Mouse (Mus musculus) limb, embryonic 12.5 days (tissue): ENCODE data around the gene Zic1. TPM values are rescaled to one million over a fixed set of nuclear protein-coding genes. Genes with fewer than 3 reads are reported as not detected.

Experiments
- ATAC-seq: fragments of 200-750 bp; cut with Nextera tagmentation; 2 replicates; pipeline ENCODE4 v1.8.0; 2017; ENCODE audit warnings: low read depth, moderate TSS enrichment; ENCODE audit not compliant: insufficient number of reproducible peaks, insufficient read depth, low FRiP score, low TSS enrichment
- H3K27ac ChIP-seq: fragments of 300-500 bp; sonication (generic); 2 replicates; pipeline ENCODE4 v1.5.1; 2016; ENCODE audit warnings: mild to moderate bottlenecking, moderate library complexity
- H3K27me3 ChIP-seq: fragments of 300-500 bp; sonication (generic); 2 replicates; pipeline ENCODE4 v1.6.1; 2016; ENCODE audit warnings: mild to moderate bottlenecking, moderate library complexity
- H3K36me3 ChIP-seq: fragments of 300-500 bp; sonication (generic); 2 replicates; pipeline ENCODE4 v1.6.1; 2016; ENCODE audit warnings: mild to moderate bottlenecking, moderate library complexity
- H3K4me1 ChIP-seq: fragments of 300-500 bp; sonication (generic); replicated peaks from 2 replicates; pipeline ENCODE4 v1.6.1; 2016
- H3K4me2 ChIP-seq: fragments of 300-500 bp; sonication (generic); 2 replicates; pipeline ENCODE4 v1.6.1; 2016; ENCODE audit warnings: mild to moderate bottlenecking, moderate library complexity
- H3K4me3 ChIP-seq: fragments of 300-500 bp; sonication (generic); replicated peaks from 2 replicates; pipeline ENCODE4 v1.5.1; 2016; ENCODE audit warnings: mild to moderate bottlenecking
- H3K9ac ChIP-seq: fragments of 300-500 bp; sonication (generic); replicated peaks from 2 replicates; pipeline ENCODE4 v1.6.1; 2016; ENCODE audit warnings: mild to moderate bottlenecking, moderate library complexity
- H3K9me3 ChIP-seq: fragments of 300-500 bp; sonication (generic); 2 replicates; pipeline ENCODE4 v1.6.1; 2016; ENCODE audit warnings: mild to moderate bottlenecking, moderate library complexity
- WGBS: fragments of 180-500 bp; shearing (Covaris S2); methylation state at CpG from one replicate; pipeline ENCODE4 v1.1.7; 2016; 5-methylcytosine and 5-hydroxymethylcytosine counted together
- polyA plus RNA-seq: library from polyadenylated mRNA; unstranded; fragments of >200 nt; fragmentation: Nextera tagmentation; extraction: Ambion mirVana; gene quantifications from 2 replicates; pipeline ENCODE4 v1.2.1, GENCODE M21; 2016

The Zic1 gene
- polyA plus RNA-seq, 1 experiment from 2014 or later = 0.13 TPM

DNA sequence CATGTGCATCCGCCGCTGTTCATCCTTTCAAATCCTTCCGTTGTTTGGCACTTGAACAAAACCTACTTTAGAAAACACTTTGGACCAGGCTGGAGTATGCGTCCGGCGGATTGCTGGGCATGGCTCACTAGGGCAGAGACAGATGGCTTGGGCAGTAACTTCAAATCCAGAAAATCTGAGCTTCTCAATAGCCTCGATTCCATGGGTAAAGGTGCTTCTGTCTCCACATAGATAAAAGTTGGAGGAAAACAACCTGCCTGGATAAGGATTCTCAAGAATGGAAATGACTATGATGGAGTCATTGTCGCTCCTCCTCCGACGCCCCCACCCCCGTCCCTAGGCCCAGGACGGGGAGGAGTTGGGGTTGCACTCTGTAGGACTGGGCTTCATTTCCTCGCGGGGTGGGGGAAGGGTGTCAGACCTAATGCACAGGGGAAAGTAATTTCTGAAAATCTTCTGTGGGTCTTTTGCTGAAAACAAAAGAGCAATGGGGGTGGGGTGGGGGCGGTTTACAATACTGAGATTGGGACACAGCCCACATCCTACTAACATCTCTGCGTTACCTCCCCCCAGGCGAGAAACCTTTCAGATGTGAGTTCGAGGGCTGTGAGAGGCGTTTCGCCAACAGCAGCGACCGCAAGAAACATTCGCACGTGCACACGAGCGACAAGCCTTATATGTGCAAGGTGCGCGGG is 18.0 kb upstream of the Zic1 start:
- Histone ChIP-seq H3K36me3 (no peaks in the 10 kb centered on the region), H3K27ac (no peak overlapping the region), H3K27me3 (peaks cover 98% of the 10 kb centered on the region), H3K4me3 (no peak overlapping the region), H3K9ac (no peak overlapping the region), H3K4me1 (peaks cover 10% of the 10 kb centered on the region), H3K4me2 (no peak overlapping the region), H3K9me3 (no peaks in the 10 kb centered on the region)
- no peak for ATAC-seq
- WGBS = under 1% methylated on average over 28 of the region's 28 CpGs

DNA sequence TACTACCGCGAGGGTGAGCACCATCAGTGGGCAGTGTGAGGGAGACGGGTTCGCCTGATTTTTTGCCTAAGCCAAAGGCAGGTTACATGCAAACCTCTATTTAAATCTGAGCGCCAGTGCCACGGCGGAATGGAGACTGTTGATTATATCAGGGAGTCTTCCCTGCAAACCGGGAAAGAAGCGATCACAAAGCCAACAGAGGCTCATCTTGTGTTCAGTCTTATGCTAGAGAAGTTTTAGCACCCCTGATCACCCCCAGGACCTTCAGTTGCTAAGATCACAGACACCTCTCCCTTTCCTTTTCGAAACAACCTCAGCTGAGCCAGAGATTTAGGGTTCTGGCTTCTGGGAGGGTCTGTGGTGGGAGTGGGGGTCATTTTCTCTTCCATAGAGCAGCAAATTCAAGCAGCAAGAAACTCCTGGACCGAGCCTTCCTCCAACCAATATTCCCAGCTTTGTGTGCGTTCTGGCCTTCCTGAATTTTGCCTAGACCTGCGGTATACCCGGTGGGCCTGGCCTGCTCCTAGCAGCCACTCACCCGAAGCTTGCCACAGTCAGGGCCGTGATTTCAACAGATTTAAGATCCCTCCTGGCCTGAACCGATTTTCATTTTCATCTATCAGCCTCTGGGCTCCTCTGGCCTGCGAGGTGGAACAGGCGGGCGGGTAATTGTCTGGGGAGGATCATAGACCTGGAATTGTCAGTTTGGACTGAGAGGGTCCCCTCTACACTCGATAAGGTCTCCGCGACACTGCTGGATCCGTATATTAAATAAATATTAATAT is 17.1 kb upstream of the Zic1 start:
- Histone ChIP-seq H3K36me3 (no peaks in the 10 kb centered on the region), H3K4me3 (no peak overlapping the region), H3K4me1 (peaks cover 13% of the 10 kb centered on the region), H3K4me2 (no peak overlapping the region), H3K27me3 (peaks cover 99% of the 10 kb centered on the region), H3K27ac (no peak overlapping the region), H3K9ac (no peak overlapping the region), H3K9me3 (no peaks in the 10 kb centered on the region)
- 2% methylated on average over 24 of the region's 24 CpGs for WGBS
- no peak for ATAC-seq

DNA sequence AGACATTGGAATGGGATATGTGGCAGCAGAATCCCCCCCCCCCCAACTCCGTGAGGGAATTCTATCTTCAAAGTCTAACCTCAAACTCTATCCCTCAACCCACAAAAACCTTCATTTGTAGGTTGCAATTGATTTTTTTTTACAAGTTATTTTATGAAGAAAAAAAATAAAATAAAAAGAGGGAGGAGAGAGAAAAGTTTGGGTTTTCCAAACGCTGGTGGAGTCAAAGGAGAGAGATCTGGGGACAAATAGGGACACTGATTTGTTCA is 16.4 kb upstream of the Zic1 start:
- no peak overlapping the region for H3K9ac ChIP-seq
- H3K27ac ChIP-seq = no peak overlapping the region
- H3K9me3 ChIP-seq = no peaks in the 10 kb centered on the region
- H3K36me3 ChIP-seq = no peaks in the 10 kb centered on the region
- peak overlapping the region; percentile 83 for H3K4me2 ChIP-seq
- H3K27me3 ChIP-seq = peaks cover 99% of the 10 kb centered on the region
- WGBS = 3% methylated on average over 2 of the region's 2 CpGs
- H3K4me3 ChIP-seq = peak overlapping the region; percentile 52; the same call in 1 of the 2 replicates
- H3K4me1 ChIP-seq = peaks cover 13% of the 10 kb centered on the region
- no peak for ATAC-seq

DNA sequence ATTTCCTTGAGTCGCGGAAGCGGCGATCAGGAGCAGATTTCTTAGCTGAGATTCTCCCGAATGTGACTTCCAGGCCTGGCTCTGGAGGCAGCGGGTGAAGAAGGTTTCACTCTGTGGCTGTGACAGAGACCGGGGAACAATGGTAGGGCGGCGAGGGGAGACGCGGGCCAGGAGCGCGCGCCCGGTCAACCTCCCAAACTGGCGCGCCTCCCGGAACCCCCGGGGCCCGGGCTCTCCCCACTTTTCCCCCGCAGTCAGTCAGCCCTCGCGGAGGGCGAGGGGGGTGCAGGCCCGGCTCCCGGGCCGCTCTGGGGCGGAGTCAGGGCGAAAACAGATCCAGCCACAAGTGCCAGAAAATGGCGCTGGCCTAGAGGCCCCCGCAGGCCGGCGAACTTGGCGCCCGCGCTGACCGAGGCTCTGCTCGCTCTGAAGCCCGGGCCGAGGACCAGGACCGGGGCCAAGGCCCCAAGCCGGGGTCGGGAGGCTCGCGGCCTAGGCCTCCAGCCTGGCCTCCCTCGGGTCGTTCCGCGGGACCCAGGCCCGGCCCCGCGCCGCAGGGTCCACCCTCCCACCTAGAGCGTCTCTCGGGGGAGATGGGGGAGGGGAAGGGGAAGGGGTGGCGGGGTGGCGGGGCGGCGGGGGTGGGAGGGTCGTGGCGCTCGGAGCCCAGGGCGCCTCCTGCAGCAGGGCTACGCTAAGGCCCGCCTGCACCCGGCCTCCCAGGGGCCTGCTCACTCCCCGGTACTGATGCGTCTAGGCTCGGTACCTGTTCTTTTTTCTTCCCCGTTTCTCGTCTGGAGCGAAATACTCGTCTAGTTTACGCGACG is 15.9 kb upstream of the Zic1 start:
- Histone ChIP-seq H3K27me3 (peaks cover 99% of the 10 kb centered on the region), H3K4me2 (peak overlapping the region; percentile 83), H3K4me3 (peak overlapping the region; percentile 52), H3K9ac (peak overlapping the region; percentile 57), H3K27ac (no peak overlapping the region), H3K36me3 (no peaks in the 10 kb centered on the region), H3K4me1 (peaks cover 13% of the 10 kb centered on the region), H3K9me3 (no peaks in the 10 kb centered on the region)
- under 1% methylated on average over 60 of the region's 76 CpGs for WGBS
- ATAC-seq = peak; percentile 44; the same call in 1 of the 2 replicates

DNA sequence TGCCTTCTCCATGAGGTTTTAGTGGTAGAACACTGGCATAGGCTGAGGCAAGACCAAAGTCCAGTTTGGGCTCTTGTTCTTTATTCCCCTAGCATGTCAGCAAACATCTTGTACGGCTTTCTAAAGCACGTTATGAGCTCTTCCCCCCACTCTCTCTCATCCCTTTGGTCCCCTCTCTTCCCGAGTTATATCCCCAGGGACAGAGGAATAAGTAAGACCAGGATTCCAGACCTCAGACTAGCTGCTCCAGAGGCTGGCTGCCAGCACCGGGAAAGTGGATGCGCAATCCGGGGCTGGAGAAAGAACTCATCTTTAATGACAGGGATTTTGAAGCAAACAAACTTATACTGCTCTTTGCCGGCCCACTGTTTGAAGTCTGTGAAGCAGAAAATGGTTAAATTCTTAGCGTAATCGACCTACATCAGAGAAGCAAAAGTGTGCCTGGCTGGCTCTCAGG is 14.9 kb upstream of the Zic1 start:
- H3K9ac ChIP-seq = no peak overlapping the region
- no peak overlapping the region for H3K4me3 ChIP-seq
- no peaks in the 10 kb centered on the region for H3K36me3 ChIP-seq
- H3K27me3 ChIP-seq = peaks cover 99% of the 10 kb centered on the region
- 1% methylated on average over 9 of the region's 9 CpGs for WGBS
- peaks cover 13% of the 10 kb centered on the region for H3K4me1 ChIP-seq
- no peak overlapping the region for H3K4me2 ChIP-seq
- no peaks in the 10 kb centered on the region for H3K9me3 ChIP-seq
- no peak overlapping the region for H3K27ac ChIP-seq
- no peak for ATAC-seq

DNA sequence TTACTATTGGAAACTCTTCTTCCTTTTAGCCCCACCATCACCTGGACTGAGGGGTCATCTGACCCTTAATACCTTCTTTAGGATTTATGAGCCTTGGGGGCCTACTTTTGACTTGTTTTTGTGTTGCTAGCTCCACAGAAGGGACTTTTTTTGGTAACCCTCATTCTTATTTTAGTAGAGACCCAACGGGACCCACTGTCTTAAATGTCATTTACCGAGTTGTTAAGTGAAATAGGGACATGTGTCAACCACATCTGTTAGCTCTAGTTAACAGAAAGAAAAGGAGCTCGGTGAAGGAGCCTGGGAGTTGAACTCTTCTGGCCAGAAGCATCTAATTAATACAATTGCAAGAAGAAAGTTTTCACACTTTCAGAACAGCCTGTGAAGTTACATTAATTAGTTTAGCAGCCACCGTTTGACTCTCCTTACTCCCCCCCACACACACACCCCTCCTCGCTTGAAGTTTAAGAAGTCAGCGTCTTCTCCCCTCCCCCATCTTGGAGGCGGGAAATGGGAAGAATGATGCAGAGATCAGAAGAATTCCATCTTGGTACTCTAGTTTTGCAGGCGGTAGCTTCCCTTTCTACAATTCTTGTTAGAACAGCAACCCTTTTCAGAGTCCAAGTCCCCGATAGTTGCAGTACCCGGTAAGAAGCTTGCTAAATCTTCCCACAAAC is 14.3 kb upstream of the Zic1 start:
- H3K4me1 ChIP-seq = peaks cover 13% of the 10 kb centered on the region
- no peak overlapping the region for H3K9ac ChIP-seq
- H3K4me2 ChIP-seq = no peak overlapping the region
- H3K4me3 ChIP-seq = no peak overlapping the region
- ATAC-seq = no peak
- H3K27me3 ChIP-seq = peaks cover 98% of the 10 kb centered on the region
- H3K9me3 ChIP-seq = no peaks in the 10 kb centered on the region
- H3K27ac ChIP-seq = no peak overlapping the region
- 1% methylated on average over 10 of the region's 10 CpGs for WGBS
- no peaks in the 10 kb centered on the region for H3K36me3 ChIP-seq

DNA sequence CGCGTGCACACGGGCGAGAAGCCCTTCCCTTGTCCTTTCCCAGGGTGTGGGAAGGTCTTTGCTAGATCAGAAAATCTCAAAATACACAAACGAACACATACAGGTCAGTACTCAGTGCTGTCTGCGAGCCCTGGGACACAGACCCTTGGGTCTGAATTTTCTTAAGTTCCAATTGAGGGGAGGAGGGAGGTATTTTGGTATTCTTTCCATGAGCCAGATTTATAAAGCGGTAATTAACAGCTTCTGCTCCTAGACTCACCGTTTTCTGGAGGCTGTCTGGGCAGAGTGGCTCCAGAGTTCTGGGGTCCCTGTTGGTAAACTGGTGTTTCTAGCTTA is 13.7 kb upstream of the Zic1 start:
- Histone ChIP-seq H3K4me2 (no peak overlapping the region), H3K27ac (no peak overlapping the region), H3K9me3 (no peaks in the 10 kb centered on the region), H3K4me1 (peaks cover 13% of the 10 kb centered on the region), H3K27me3 (peaks cover 98% of the 10 kb centered on the region), H3K9ac (no peak overlapping the region), H3K4me3 (no peak overlapping the region), H3K36me3 (no peaks in the 10 kb centered on the region)
- under 1% methylated on average over 8 of the region's 8 CpGs for WGBS
- no peak for ATAC-seq

DNA sequence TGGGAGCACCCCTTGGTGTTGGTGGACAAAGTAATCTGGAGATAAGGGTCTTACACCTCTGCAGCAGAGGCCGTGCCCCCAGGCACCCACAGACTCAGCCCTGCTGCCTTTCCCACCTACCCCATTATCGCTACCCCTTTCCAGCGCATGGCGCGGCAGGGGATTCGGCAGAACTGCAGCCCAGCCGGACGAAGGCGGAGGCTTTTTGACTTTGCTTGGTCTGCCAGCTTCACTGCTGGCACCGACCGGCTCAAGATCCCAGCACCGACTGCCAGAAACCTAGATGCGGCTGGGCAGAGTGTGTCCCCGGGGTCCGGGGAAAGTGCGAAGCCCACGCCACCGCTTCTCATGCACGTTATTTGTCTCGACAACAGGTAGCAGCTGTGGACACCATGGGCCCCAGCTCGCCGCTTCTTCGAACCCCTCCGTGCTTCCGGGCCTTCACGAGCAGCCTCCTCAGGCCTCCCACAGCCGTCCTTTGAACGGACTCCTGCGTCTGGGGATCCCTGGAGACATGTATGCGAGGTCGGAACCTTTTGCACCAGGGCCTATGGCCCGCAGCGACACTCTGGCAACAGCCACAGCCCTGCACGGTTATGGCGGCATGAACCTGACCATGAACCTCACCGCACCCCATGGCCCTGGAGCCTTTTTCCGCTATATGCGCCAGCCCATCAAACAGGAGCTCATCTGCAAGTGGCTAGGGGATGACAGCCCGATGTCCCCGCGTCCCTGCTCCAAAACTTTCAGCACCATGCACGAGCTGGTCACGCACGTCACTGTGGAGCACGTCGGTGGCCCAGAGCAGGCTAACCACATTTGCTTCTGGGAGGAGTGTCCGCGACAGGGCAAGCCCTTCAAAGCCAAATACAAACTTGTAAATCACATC is 13.0 kb upstream of the Zic1 start:
- WGBS = under 1% methylated on average over 48 of the region's 48 CpGs
- H3K4me3 ChIP-seq = 0 out of 2 replicates have a peak overlapping the region, but pooled peaks have one; percentile 9
- no peak overlapping the region for H3K9ac ChIP-seq

DNA sequence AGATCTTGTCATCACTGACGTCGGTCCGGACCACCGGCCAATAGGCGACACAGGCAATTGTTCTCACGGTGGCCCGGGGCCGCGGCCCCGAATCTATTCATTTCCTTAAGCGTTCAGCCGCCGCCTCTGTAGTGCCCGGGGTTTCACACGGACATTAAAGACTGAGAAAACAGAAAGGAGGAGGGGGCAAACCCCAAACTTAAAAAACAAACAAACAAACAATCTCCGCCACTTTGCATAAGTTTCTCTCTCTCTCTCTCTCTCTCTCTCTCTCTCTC is 12.2 kb upstream of the Zic1 start:
- peaks cover 93% of the 10 kb centered on the region for H3K27me3 ChIP-seq
- H3K4me1 ChIP-seq = peaks cover 13% of the 10 kb centered on the region
- H3K4me2 ChIP-seq = no peak overlapping the region
- H3K9me3 ChIP-seq = no peaks in the 10 kb centered on the region
- no peaks in the 10 kb centered on the region for H3K36me3 ChIP-seq
- ATAC-seq = no peak
- under 1% methylated on average over 16 of the region's 16 CpGs for WGBS
- H3K9ac ChIP-seq = no peak overlapping the region
- H3K27ac ChIP-seq = no peak overlapping the region
- no peak overlapping the region for H3K4me3 ChIP-seq

More for the DNA sequence above, 13.0 kb upstream of the Zic1 start:
- no peak overlapping the region for H3K4me2 ChIP-seq
- ATAC-seq = no peak
- H3K27ac ChIP-seq = no peak overlapping the region
- H3K4me1 ChIP-seq = peaks cover 13% of the 10 kb centered on the region
- H3K36me3 ChIP-seq = no peaks in the 10 kb centered on the region
- no peaks in the 10 kb centered on the region for H3K9me3 ChIP-seq
- peaks cover 98% of the 10 kb centered on the region for H3K27me3 ChIP-seq

DNA sequence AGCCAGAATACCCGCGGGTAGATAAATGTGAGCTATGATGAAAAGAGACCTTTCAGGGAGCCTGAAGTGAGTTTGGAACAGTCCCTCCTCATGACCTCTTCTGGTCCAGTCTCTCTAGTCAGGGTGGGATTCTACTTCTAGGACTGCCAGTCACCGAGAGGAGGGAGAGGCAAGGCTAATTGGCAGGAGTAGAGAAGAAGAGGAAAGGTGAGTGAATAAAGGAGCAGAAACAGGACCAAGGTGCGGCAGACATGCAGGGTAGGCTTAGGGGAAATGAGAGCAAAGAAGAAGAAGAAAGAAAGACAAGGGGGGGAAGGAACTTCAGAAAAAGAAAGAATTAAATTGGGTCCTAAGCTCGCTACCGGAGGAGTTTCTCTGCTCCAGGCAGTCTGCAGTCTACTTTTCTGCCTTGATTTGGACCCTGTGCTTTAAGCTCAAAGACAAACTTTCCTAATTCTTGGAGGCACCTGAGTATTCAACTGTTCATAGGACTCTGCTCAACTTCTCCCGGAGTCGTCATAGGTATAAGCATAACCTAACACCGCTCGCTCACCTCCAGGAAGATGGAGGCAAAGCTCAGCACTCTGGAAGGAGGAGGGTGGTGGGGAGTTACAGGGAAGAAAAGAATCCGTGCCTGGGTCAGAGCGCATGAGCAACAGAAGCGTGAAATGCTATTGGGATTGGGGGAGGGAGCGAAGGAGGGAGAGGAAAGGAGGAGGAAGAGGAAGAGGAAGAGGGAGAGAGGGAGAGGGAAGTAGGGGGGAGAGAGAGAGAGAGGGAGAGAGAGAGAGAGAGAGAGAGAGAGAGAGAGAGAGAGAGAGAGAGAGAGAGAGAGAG is 11.6 kb upstream of the Zic1 start:
- Histone ChIP-seq H3K4me1 (peaks cover 13% of the 10 kb centered on the region), H3K4me3 (no peak overlapping the region), H3K9me3 (no peaks in the 10 kb centered on the region), H3K4me2 (no peak overlapping the region), H3K36me3 (no peaks in the 10 kb centered on the region), H3K9ac (no peak overlapping the region), H3K27ac (no peak overlapping the region), H3K27me3 (peaks cover 93% of the 10 kb centered on the region)
- no peak for ATAC-seq
- WGBS = 2% methylated on average over 14 of the region's 14 CpGs
